Mouse (Mus musculus): ENCODE results near the gene Zmynd8. TPM values are rescaled to one million over a fixed set of nuclear protein-coding genes. Genes with fewer than 3 reads are reported as not detected.

Gene Zmynd8
- 35.7 and 38.5 TPM in 2 replicates for polyA plus RNA-seq (2016; fragmentation: Nextera tagmentation; extraction: Ambion mirVana)

- H3K27me3 ChIP-seq (replicated peaks): no peaks in the 10 kb centered on the region
- WGBS (ENCODE audit: insufficient replicate concordance): 33% methylated on average over 23 of the region's 23 CpGs
- H3K27ac ChIP-seq: peak within 1 kb of the TSS; percentile 78
- H3K4me3 ChIP-seq: peak within 1 kb of the TSS; percentile 54
- peaks cover 76% of the 10 kb centered on the region for H3K4me1 ChIP-seq
- ATAC-seq: peak; percentile 84
- H3K4me2 ChIP-seq: peak within 1 kb of the TSS; percentile 67
- H3K9me3 ChIP-seq (replicated peaks): no peaks in the 10 kb centered on the region
- H3K9ac ChIP-seq: peak within 1 kb of the TSS; percentile 67
- no peaks in the 10 kb centered on the region for H3K36me3 ChIP-seq
These were observed at the start of gene Zmynd8 for GRCm38 (mm10) chr2:165898202-165899194. Zmynd8 (minus strand) TSS chr2:165899016.

- WGBS (ENCODE audit: insufficient replicate concordance): 44% methylated on average over 1 of the region's 1 CpGs
- peak overlapping the region; percentile 2; the same call in 1 of the 2 replicates for H3K27ac ChIP-seq
- H3K4me2 ChIP-seq: no peak overlapping the region
- no peaks in the 10 kb centered on the region for H3K9me3 ChIP-seq (replicated peaks)
- ATAC-seq: no peak
- H3K27me3 ChIP-seq (replicated peaks): no peaks in the 10 kb centered on the region
- H3K9ac ChIP-seq: no peak overlapping the region
- peaks cover 67% of the 10 kb centered on the region for H3K4me1 ChIP-seq
- H3K36me3 ChIP-seq: no peaks in the 10 kb centered on the region
- H3K4me3 ChIP-seq: no peak overlapping the region
These were observed 49.2 kb upstream of the Zmynd8 start for GRCm38 (mm10) chr2:165948007-165948406.

GRCm38 (mm10) chr2:165946046-165946564, 47.3 kb upstream of the Zmynd8 start:
- Histone ChIP-seq H3K4me3 (no peak overlapping the region), H3K27me3 (replicated peaks) (no peaks in the 10 kb centered on the region), H3K9ac (no peak overlapping the region), H3K36me3 (no peaks in the 10 kb centered on the region), H3K9me3 (replicated peaks) (no peaks in the 10 kb centered on the region), H3K4me2 (no peak overlapping the region), H3K27ac (no peak overlapping the region), H3K4me1 (peaks cover 48% of the 10 kb centered on the region)
- ATAC-seq: no peak
- WGBS (ENCODE audit: insufficient replicate concordance): 72% methylated on average over 1 of the region's 1 CpGs

GRCm38 (mm10) chr2:165944576-165945351, 45.9 kb upstream of the Zmynd8 start:
- peak; percentile 93 for ATAC-seq
- Histone ChIP-seq H3K4me2 (peak overlapping the region; percentile 51), H3K27ac (peak overlapping the region; percentile 82)

GRCm38 (mm10) chr2:165943113-165943512, 44.3 kb upstream of the Zmynd8 start:
- Histone ChIP-seq H3K27ac (no peak overlapping the region), H3K4me3 (no peak overlapping the region), H3K4me1 (peaks cover 30% of the 10 kb centered on the region), H3K36me3 (no peaks in the 10 kb centered on the region), H3K9ac (no peak overlapping the region), H3K27me3 (replicated peaks) (no peaks in the 10 kb centered on the region), H3K9me3 (replicated peaks) (no peaks in the 10 kb centered on the region), H3K4me2 (no peak overlapping the region)
- WGBS (ENCODE audit: insufficient replicate concordance): 92% methylated on average over 2 of the region's 2 CpGs
- no peak for ATAC-seq

More at GRCm38 (mm10) chr2:165944576-165945351, 45.9 kb upstream of the Zmynd8 start:
- WGBS (ENCODE audit: insufficient replicate concordance): 58% methylated on average over 11 of the region's 11 CpGs
- Histone ChIP-seq H3K9ac (0 out of 2 replicates have a peak overlapping the region, but pooled peaks have one; percentile 14), H3K9me3 (replicated peaks) (no peaks in the 10 kb centered on the region), H3K4me1 (peaks cover 40% of the 10 kb centered on the region), H3K4me3 (no peak overlapping the region), H3K36me3 (no peaks in the 10 kb centered on the region), H3K27me3 (replicated peaks) (no peaks in the 10 kb centered on the region)

- no peak overlapping the region for H3K4me3 ChIP-seq
- no peaks in the 10 kb centered on the region for H3K4me1 ChIP-seq
- H3K27me3 ChIP-seq (replicated peaks): no peaks in the 10 kb centered on the region
- ATAC-seq: no peak
- H3K4me2 ChIP-seq: no peak overlapping the region
- WGBS (ENCODE audit: insufficient replicate concordance): 52% methylated on average over 12 of the region's 12 CpGs
- no peaks in the 10 kb centered on the region for H3K36me3 ChIP-seq
- no peaks in the 10 kb centered on the region for H3K9me3 ChIP-seq (replicated peaks)
- H3K27ac ChIP-seq: no peak overlapping the region
- H3K9ac ChIP-seq: no peak overlapping the region
These were observed 37.3 kb upstream of the Zmynd8 start for GRCm38 (mm10) chr2:165936106-165936505.

GRCm38 (mm10) chr2:165927705-165928104, 28.9 kb upstream of the Zmynd8 start:
- H3K4me3 ChIP-seq: no peak overlapping the region
- WGBS (ENCODE audit: insufficient replicate concordance): 87% methylated on average over 16 of the region's 16 CpGs
- H3K4me1 ChIP-seq: peaks cover 10% of the 10 kb centered on the region
- no peak for ATAC-seq
- no peak overlapping the region for H3K4me2 ChIP-seq
- H3K36me3 ChIP-seq: no peaks in the 10 kb centered on the region
- H3K27ac ChIP-seq: no peak overlapping the region
- no peaks in the 10 kb centered on the region for H3K27me3 ChIP-seq (replicated peaks)
- H3K9me3 ChIP-seq (replicated peaks): peaks cover 4% of the 10 kb centered on the region; the same call in 1 of the 2 replicates
- H3K9ac ChIP-seq: no peak overlapping the region

- no peak overlapping the region for H3K4me2 ChIP-seq
- WGBS (ENCODE audit: insufficient replicate concordance): 73% methylated on average over 5 of the region's 5 CpGs
These were observed 27.4 kb upstream of the Zmynd8 start for GRCm38 (mm10) chr2:165926191-165926590.

GRCm38 (mm10) chr2:165925144-165925543, 26.3 kb upstream of the Zmynd8 start:
- 41% methylated on average over 3 of the region's 3 CpGs for WGBS (ENCODE audit: insufficient replicate concordance)
- Histone ChIP-seq H3K4me3 (no peak overlapping the region), H3K4me1 (peaks cover 24% of the 10 kb centered on the region), H3K27me3 (replicated peaks) (no peaks in the 10 kb centered on the region), H3K36me3 (no peaks in the 10 kb centered on the region), H3K9ac (no peak overlapping the region), H3K9me3 (replicated peaks) (peaks cover 4% of the 10 kb centered on the region; the same call in 1 of the 2 replicates), H3K27ac (no peak overlapping the region), H3K4me2 (no peak overlapping the region)
- no peak for ATAC-seq

More at GRCm38 (mm10) chr2:165926191-165926590, 27.4 kb upstream of the Zmynd8 start:
- peaks cover 4% of the 10 kb centered on the region; the same call in 1 of the 2 replicates for H3K9me3 ChIP-seq (replicated peaks)
- 0 out of 2 replicates have a peak, but pooled peaks have one; percentile 22 for ATAC-seq
- no peak overlapping the region for H3K4me3 ChIP-seq
- H3K36me3 ChIP-seq: no peaks in the 10 kb centered on the region
- H3K27me3 ChIP-seq (replicated peaks): no peaks in the 10 kb centered on the region
- no peak overlapping the region for H3K9ac ChIP-seq
- no peak overlapping the region for H3K27ac ChIP-seq
- H3K4me1 ChIP-seq: peaks cover 24% of the 10 kb centered on the region

- Histone ChIP-seq H3K9ac (no peak overlapping the region), H3K4me2 (no peak overlapping the region), H3K36me3 (no peaks in the 10 kb centered on the region), H3K4me1 (peaks cover 24% of the 10 kb centered on the region), H3K27me3 (replicated peaks) (no peaks in the 10 kb centered on the region), H3K27ac (no peak overlapping the region), H3K4me3 (no peak overlapping the region), H3K9me3 (replicated peaks) (peaks cover 4% of the 10 kb centered on the region; the same call in 1 of the 2 replicates)
- ATAC-seq: no peak
- 20% methylated on average over 2 of the region's 2 CpGs for WGBS (ENCODE audit: insufficient replicate concordance)
These were observed 25.9 kb upstream of the Zmynd8 start for GRCm38 (mm10) chr2:165924695-165925094.

- Histone ChIP-seq H3K4me1 (peaks cover 24% of the 10 kb centered on the region), H3K36me3 (no peaks in the 10 kb centered on the region), H3K4me2 (no peak overlapping the region), H3K27me3 (replicated peaks) (no peaks in the 10 kb centered on the region), H3K9ac (no peak overlapping the region), H3K4me3 (no peak overlapping the region), H3K9me3 (replicated peaks) (peaks cover 4% of the 10 kb centered on the region; the same call in 1 of the 2 replicates), H3K27ac (peak overlapping the region; percentile 59; the same call in 1 of the 2 replicates)
- 54% methylated on average over 8 of the region's 8 CpGs for WGBS (ENCODE audit: insufficient replicate concordance)
- ATAC-seq: no peak
These were observed 24.9 kb upstream of the Zmynd8 start for GRCm38 (mm10) chr2:165923715-165924114.
